Mouse (Mus musculus) heart, postnatal 4 days (tissue): ENCODE data around the gene BC005624. TPM values are rescaled to one million over a fixed set of nuclear protein-coding genes. Genes with fewer than 3 reads are reported as not detected.

ENCODE experiments used
- DNase-seq: peaks from one replicate; pipeline ENCODE4 v3.0.0; 2021
- total RNA-seq, 2 experiments: library from RNA; stranded (reverse); gene quantifications; 2 replicates each; pipeline ENCODE4 v1.2.3; 2021

BC005624 gene
- total RNA-seq, result 10 to 100 TPM; 18.1 TPM

DNA sequence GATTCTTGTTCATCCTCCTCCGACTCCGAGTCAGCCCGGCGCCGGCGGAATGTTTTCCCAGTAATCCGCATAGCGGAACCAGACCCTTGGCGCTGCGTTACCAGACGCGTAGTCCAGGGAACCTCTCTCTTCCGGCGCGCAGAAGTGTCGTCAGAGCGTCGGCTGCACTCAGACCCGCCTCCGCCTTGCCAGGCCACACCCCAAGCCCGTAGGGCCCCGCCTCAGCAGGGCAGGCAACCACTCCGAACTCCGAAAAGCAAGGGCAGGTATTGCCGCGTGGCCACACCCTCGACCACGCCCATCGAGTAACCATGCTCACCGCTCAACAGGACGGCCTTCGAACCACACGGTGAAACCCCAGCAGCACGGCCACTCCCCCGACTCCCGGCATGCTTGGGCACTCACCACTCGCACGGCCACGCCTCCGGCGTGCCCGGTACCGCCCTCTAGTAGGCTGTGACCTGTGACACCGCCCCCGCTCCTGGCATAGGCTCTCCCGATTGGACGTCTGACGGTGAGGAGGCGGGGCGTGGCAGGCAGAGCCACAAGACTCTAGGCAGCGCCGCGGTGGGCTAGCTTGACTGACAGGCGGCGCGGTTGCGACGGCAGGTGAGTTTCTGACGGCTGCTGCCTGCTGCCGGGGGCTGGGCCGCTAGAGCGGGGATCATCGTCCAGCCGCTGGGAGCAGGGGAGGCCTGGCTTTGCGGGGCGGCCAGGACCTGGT, at the start of gene BC005624, which contains the start of gene Usp20:
Gene BC005624 (minus strand): TSS at position 412 of the 724 bp plus-strand sequence.
Gene Usp20 (plus strand): TSS at position 490 of the 724 bp plus-strand sequence.
- DNase-seq, result peak; percentile 99

DNA sequence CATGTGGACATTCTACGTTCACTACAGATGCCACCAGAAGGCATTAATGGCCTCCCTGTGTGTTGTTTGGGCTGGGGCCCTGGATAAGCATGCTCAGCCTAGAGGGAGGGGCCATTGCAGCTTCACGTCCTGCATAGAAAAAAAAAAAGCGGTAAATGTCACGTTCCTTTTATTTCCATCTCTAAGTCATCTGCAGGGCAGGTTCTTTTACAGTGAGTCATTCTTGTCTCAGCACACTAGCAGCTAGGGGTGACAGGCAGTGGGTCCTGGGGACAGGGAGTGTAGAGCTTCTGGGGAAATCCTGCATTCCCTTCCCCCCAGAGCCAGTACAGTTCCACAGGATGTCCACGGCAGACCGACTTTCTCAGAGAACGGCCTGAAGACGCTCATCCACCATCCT, 44.6 kb upstream of the BC005624 start:
- no peak for DNase-seq

- no peak for DNase-seq
Observed at GRCm38 (mm10) chr2:31025458-31025857, 43.5 kb upstream of the BC005624 start.

DNA sequence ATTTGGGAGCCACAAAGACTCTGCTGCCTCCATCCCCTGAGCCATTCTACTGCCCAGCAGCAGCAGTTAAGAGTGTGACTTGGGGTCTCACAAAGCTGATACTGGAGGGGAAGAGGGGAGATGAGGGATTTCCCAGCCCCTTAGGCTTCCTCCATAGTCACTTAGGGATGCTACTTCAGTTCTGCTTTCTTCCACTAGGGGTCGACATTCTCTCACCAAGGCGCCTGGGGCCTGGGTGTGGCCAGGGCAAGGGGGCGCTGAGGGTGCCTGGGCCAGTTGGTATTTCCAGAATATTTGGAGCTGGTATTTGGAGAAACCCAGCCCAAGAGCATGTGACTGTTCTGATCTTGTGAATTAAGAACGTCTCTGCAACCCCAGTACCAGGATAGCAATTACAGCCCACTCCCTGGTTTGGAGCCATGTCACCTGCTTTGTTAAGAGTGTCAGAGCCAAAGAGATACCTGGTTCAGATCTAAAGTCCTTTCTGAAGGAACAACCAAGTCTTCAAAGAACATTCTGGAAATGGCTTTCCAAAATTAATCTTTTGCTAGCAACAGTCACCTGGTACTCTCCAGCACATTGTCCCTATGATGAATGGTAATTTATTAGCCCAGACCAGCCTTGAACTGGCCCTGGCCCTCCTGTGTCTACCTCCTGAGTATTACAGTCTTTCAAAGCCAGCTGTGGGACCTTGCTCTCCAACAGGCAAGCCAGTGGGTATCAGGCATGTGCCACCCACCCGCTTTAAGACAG, 42.8 kb upstream of the BC005624 start:
- DNase-seq, result peak; percentile 73

- no peak for DNase-seq
Observed at GRCm38 (mm10) chr2:31023940-31024339, 41.9 kb upstream of the BC005624 start.

DNA sequence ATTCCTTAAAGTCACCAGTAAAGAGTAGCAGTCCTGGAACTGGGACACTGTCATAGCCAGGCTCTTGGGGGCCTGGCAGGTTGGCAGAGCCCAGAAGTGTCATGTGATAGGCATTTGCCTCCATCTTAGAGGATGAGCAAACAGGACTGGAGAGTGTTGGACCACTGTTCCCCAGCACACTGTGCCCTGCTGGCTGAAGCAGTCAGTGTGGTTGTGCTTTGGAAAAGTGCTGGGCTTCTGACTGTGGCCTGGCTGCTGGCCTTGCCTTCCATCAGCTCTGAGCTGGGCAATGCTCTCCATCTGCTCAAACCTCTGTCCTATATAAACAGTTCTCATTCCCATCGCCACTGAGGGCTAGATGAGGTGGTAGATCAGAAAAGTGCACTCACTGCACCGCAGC, 38.2 kb upstream of the BC005624 start:
- no peak for DNase-seq

DNA sequence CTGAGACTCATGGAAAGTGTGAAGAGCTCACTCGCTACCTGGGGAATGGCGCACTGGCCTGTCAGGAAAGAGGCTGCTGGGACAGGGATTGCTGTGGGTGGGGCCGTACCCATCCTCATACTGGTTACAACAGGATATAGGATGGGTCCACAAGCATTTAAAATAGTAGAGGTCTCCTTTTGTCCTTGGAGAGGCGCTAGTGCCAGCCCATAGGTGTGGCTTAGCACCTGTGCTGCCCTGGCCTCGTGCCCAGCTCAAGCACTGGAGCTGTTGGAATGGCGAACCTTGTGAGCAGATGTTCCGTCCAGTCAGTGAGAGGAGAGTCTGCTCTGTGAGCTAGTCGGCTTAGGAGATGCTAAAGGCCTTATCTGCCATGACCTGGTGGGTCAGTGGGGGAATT, 37.0 kb upstream of the BC005624 start:
- DNase-seq, result no peak

GRCm38 (mm10) chr2:31018519-31018918, 36.5 kb upstream of the BC005624 start:
- no peak for DNase-seq

DNA sequence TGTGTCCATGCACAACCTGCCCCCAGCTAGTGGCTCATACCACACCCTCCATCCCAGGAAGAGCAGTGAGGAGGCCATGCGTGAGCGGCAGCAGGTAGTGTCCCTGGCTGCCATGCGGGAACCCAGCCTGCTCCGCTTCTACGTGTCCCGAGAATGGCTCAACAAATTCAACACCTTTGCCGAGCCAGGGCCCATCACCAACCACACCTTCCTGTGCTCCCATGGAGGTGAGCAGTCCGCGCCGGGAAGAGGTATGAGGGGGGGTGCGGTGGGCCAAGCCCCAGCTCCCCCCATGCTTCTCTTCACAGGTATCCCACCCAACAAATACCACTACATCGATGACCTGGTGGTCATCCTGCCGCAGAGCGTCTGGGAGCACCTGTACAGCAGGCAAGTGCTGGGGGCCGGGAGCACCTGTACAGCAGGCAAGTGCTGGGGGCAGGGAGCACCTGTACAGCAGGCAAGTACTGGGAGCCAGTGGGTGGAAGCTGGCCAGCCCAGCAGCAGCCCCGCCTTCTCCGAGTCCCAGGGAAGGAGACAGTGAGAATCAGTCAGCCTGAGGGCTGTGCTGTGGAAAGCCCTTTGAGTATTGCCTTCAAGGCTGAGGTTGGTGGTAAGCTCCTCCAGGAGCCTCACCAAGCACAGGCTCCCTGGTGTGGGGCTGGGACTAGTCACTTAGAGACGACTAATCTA, 35.8 kb upstream of the BC005624 start:
- no peak for DNase-seq

DNA sequence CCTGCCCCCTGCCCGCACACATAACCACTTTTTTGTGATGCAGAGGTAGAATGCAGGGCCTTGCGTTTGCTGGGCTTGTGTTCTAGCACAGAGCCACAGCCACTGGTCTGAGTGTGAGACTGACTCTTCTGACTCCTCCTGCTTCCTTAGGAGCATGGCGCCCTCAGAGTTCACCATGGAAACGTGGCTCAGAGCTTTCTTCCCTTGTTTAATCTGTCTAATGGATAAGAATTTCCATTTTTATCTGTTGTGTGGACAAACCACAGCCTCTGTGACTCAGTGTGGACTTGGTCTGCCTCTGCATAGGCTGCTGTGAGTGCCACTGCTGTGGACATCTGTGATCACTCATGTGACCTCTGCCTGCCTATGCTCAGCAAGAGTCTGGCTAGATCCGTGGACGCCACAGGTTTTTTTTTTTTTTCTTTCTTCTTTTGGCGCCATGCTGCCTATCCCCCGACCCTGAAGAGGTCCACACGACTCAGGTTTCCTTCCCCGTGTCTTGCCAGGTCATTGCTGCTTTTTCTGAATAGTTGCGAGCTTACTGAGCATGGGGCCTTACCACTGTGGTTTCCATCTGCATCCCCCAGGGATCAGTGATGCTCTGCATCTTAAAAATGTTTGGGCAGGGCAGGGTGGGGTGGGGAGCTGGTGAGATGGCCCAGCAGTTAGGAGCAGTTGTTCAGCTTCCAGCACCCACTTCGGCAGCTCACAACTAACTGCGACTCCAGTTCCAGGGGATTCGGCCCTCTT, 31.5 kb upstream of the BC005624 start:
- DNase-seq, result no peak

GRCm38 (mm10) chr2:31007208-31007607, 25.2 kb upstream of the BC005624 start:
- DNase-seq, result no peak

- DNase-seq, result peak; percentile 74
Observed at GRCm38 (mm10) chr2:31006434-31006833, 24.4 kb upstream of the BC005624 start.

DNA sequence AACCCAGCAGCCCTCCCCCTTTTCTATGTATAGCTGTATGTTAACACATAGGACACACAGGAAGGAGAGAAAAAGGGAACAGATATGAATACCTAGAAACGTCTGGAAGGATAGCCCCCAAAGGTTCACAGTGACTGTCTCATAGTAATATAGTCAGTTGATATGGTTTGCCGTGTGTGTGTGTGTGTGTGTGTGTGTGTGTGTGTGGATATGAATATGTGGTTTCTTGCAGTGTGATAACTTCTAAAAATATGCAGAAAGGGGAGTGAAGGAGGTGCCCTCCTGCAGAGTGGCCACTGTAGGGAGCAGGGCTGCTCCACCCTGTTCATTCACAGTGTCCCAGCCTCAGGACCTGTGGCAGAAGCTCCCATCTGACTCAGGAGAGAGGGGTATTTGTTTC, 23.5 kb upstream of the BC005624 start:
- DNase-seq, result no peak

DNA sequence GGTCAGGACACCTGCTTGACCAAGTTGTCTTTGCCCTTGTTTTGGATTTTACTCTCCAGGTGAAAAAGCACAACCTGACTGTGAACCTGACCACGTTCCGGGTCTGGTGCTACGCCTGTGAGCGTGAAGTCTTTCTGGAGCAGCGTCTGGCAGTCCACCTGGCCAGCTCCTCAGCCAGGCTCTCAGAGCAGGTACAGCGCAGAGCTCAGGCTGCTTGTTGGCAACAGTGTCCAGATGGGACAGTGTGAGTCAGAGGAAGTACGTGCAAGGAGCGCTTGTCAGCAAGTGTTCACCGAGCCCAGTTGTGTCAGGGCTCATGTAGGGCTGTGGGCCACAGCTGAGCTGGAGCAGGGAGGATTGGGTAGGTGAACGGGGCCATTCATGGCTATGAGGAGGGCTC, 20.9 kb upstream of the BC005624 start:
- DNase-seq, result no peak

- no peak for DNase-seq
Observed at GRCm38 (mm10) chr2:30998443-30999260, 16.7 kb upstream of the BC005624 start.

- peak; percentile 84 for DNase-seq
Observed at GRCm38 (mm10) chr2:30995432-30995996, 13.5 kb upstream of the BC005624 start.

DNA sequence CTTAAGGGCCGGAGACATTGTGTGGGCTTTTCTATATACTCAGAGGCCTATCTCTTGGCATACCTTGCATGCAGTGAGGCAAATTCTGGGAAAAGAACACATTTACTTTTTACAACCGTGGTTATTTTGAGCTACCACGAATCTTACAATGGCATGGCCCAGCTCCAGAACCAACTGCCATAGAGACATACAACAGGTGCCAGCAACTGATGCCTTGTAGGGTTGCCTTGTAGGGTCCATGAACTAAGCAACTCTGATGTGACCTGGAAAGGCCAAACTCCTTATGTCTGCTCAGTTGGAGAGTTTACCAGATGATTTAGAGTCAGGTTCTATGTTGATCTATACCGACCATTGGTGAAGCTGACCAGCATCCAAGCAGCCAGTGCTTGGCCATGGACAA, 12.9 kb upstream of the BC005624 start:
- no peak for DNase-seq

GRCm38 (mm10) chr2:30990221-30990620, 8.2 kb upstream of the BC005624 start:
- no peak for DNase-seq

DNA sequence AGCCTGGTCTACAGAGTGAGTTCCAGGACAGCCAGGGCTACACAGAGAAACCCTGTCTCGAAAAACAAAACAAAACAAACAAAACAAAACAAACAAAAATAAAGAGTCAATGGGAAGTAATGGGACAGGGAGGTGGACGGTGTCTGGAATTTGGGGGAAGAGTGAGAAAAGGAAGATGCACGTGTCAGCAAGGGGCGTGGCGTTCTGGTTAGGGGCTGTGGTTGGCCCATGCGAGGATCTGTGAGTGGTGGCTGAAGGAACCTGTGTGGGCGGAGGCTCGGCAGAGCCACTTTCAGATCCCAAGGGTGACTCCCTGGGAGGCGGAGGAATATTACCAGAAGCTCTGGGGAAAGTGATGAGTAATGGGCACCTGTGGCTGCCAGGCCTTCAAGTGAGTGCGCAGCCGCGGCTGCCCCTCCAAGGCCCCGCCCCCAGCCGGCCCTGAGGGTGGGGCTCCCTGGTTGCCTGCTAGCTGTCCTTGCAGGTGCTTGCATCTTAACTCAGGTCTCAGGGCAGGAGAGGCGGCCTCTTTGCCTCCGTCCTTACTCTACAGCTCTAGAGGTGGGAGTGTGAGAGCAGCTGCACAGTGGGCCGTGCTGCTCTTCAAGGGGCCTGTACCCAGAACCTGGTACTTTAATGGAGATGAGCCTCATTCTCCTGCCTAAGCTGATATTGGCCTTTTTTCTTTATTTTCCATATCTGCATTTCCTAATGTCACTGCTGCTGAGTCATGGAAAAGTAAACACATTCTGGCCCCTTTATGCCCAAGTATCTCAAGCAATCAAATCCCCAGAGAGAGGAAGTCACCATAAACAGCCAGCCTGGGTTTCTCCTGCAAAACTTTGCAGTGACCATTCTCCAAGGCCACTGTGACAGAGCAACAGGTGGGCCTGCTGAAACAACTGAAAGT, 3.4 kb upstream of the BC005624 start:
- DNase-seq, result peak; percentile 35

GRCm38 (mm10) chr2:30983024-30983423, 1.0 kb upstream of the BC005624 start:
- no peak for DNase-seq
